Comparison of ENCODE assay signal across 28 mouse cellular contexts in the genomic region with DNA sequence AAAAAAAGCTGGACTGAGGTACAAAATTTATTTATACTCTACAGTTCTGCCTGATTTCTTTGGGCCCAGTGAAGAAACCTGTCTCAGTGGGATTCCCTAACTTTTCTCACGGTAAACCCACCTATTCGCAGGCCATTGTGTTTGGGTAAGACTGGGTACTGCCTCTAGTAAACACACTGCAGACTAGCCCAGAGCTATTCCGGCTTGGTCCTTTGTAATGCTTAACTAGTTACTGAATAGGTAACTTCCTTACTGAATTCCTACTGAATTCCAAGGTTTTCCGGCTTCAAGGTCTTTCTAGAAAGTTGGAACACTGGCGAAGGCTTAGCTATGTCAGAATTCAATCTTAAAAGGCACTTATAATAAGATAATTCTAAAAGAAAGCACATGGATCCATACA.
"Had no signal": no experiment of that assay in that cellular context is flagged by ENCODE, and none has a peak within 500 bp of the region (broad histone marks: within the 10 kb centered on the region; RNA-seq: fewer than 3 reads in every experiment).

No protein-coding gene starts in this region.

- H3K27ac ChIP-seq: gastrocnemius, adult 2 months; heart, embryonic 13.5 days; heart, embryonic 15.5 days; hindbrain, embryonic 12.5 days; hindbrain, embryonic 14.5 days; kidney, embryonic 15.5 days; kidney, postnatal 0 days; limb, embryonic 13.5 days; limb, embryonic 15.5 days; liver, embryonic 12.5 days; liver, embryonic 14.5 days had no signal

- H3K4me1 ChIP-seq: heart, embryonic 13.5 days; heart, embryonic 15.5 days; hindbrain, embryonic 12.5 days; kidney, embryonic 15.5 days; limb, embryonic 13.5 days; limb, embryonic 15.5 days; liver, embryonic 12.5 days had no signal

- DNase-seq: gastrocnemius, adult 2 months; gastrocnemius, postnatal 10 days; gastrocnemius, postnatal 25 days; heart, adult 18-20 months; heart, postnatal 14 days; heart, postnatal 36 days; kidney, adult 11 months; kidney, adult 2 months; kidney, adult 9 months; kidney, postnatal 14 days; kidney, postnatal 36 days; layer of hippocampus, adult 9-11 months; layer of hippocampus, postnatal 36 days; left cerebral cortex, postnatal 4 days had no signal

- H3K36me3 ChIP-seq: heart, embryonic 13.5 days; heart, embryonic 15.5 days; hindbrain, embryonic 12.5 days; kidney, embryonic 15.5 days; limb, embryonic 13.5 days; limb, embryonic 15.5 days; liver, embryonic 12.5 days had no signal

- H3K4me3 ChIP-seq: gastrocnemius, adult 2 months; heart, embryonic 13.5 days; heart, embryonic 15.5 days; hindbrain, embryonic 12.5 days; kidney, embryonic 15.5 days; limb, embryonic 13.5 days; limb, embryonic 15.5 days; liver, embryonic 12.5 days had no signal

- H3K4me2 ChIP-seq: heart, embryonic 11.5 days; heart, embryonic 13.5 days; heart, embryonic 15.5 days; hindbrain, embryonic 12.5 days; hindbrain, embryonic 14.5 days; kidney, embryonic 15.5 days; limb, embryonic 13.5 days; limb, embryonic 15.5 days; liver, embryonic 12.5 days had no signal

- H3K27me3 ChIP-seq: heart, embryonic 13.5 days; heart, embryonic 15.5 days; hindbrain, embryonic 12.5 days; kidney, embryonic 15.5 days; limb, embryonic 13.5 days; limb, embryonic 15.5 days; liver, embryonic 12.5 days had no signal

- H3K9ac ChIP-seq: heart, embryonic 13.5 days; heart, embryonic 15.5 days; hindbrain, embryonic 12.5 days; hindbrain, embryonic 14.5 days; kidney, embryonic 15.5 days; limb, embryonic 13.5 days; limb, embryonic 15.5 days; liver, embryonic 12.5 days; liver, embryonic 14.5 days had no signal

- H3K9me3 ChIP-seq: heart, embryonic 13.5 days; heart, embryonic 15.5 days; hindbrain, embryonic 12.5 days; kidney, embryonic 15.5 days; limb, embryonic 13.5 days; limb, embryonic 15.5 days; liver, embryonic 12.5 days had no signal

- ATAC-seq: hindbrain, embryonic 16.5 days; inflammation-experienced regulatory T-cells, adult 6 months; intestine, embryonic 16.5 days; liver, embryonic 12.5 days had no signal
